Mouse (Mus musculus) hindbrain, embryonic 14.5 days (tissue): ENCODE results near the gene P2ry10. TPM values are rescaled to one million over a fixed set of nuclear protein-coding genes. Genes with fewer than 3 reads are reported as not detected.

Source experiments
- ATAC-seq: fragments of 200-750 bp; cut with Nextera tagmentation; 2 replicates; pipeline ENCODE4 v1.8.0; 2017; ENCODE audit warnings: moderate number of reproducible peaks, mild to moderate bottlenecking, moderate TSS enrichment, moderate library complexity; ENCODE audit not compliant: low FRiP score
- DNase-seq: peaks from one replicate; pipeline ENCODE4 v3.0.0-alpha.2; 2015; ENCODE audit warnings: low spot score
- H3K27ac ChIP-seq: fragments of 300-500 bp; sonication (generic); 2 replicates; pipeline ENCODE4 v1.5.1; 2014; ENCODE audit warnings: mild to moderate bottlenecking, moderate library complexity
- H3K27me3 ChIP-seq: fragments of 300-500 bp; sonication (generic); 2 replicates; pipeline ENCODE4 v1.6.1; 2014; ENCODE audit warnings: mild to moderate bottlenecking, low read length, mixed read lengths; ENCODE audit not compliant: control insufficient read depth, insufficient read depth
- H3K36me3 ChIP-seq: fragments of 300-500 bp; sonication (generic); replicated peaks from 2 replicates; pipeline ENCODE4 v1.6.1; 2014; ENCODE audit not compliant: control insufficient read depth, insufficient read depth
- H3K4me1 ChIP-seq: fragments of 300-500 bp; sonication (generic); replicated peaks from 2 replicates; pipeline ENCODE4 v1.6.1; 2014; ENCODE audit warnings: antibody characterized with exemption, low read length, mixed read lengths; ENCODE audit not compliant: control insufficient read depth, insufficient read depth
- H3K4me2 ChIP-seq: fragments of 300-500 bp; sonication (generic); replicated peaks from 2 replicates; pipeline ENCODE4 v1.6.1; 2014; ENCODE audit warnings: mild to moderate bottlenecking, moderate library complexity
- H3K4me3 ChIP-seq: fragments of 300-500 bp; sonication (generic); replicated peaks from 2 replicates; pipeline ENCODE4 v1.5.1; 2014; ENCODE audit warnings: mild to moderate bottlenecking, low read length
- H3K9ac ChIP-seq: fragments of 300-500 bp; sonication (generic); 2 replicates; pipeline ENCODE4 v1.6.1; 2014
- H3K9me3 ChIP-seq: fragments of 300-500 bp; sonication (generic); 2 replicates; pipeline ENCODE4 v1.6.1; 2016; ENCODE audit warnings: low read length; ENCODE audit not compliant: control insufficient read depth
- WGBS: fragments of 180-500 bp; shearing (Covaris S2); extraction: QIAGEN DNeasy Blood & Tissue Kit; methylation state at CpG from one replicate; pipeline ENCODE4 v1.1.7; 2014; 5-methylcytosine and 5-hydroxymethylcytosine counted together
- polyA plus RNA-seq: library from polyadenylated mRNA; unstranded; fragments of >200 nt; fragmentation: Nextera tagmentation; extraction: Ambion mirVana; gene quantifications from 2 replicates; pipeline ENCODE4 v1.2.1, GENCODE M21; 2014

P2ry10 gene
- polyA plus RNA-seq, 1 experiment from 2014 or later, result not detected

GRCm38 (mm10) chrX:107116987-107117386 is 28.7 kb downstream of the P2ry10 start:
- no peak overlapping the region for H3K9ac ChIP-seq
- H3K9me3 ChIP-seq, result no peaks in the 10 kb centered on the region
- no peak overlapping the region for H3K4me3 ChIP-seq
- WGBS, result 85% methylated on average over 1 of the region's 1 CpGs
- H3K4me1 ChIP-seq, result no peaks in the 10 kb centered on the region
- no peak for ATAC-seq
- DNase-seq, result no peak
- no peak overlapping the region for H3K4me2 ChIP-seq
- H3K36me3 ChIP-seq, result no peaks in the 10 kb centered on the region
- H3K27ac ChIP-seq, result no peak overlapping the region
- H3K27me3 ChIP-seq, result no peaks in the 10 kb centered on the region

- no peaks in the 10 kb centered on the region for H3K36me3 ChIP-seq
- no peak overlapping the region for H3K9ac ChIP-seq
- H3K27me3 ChIP-seq, result no peaks in the 10 kb centered on the region
- ATAC-seq, result no peak
- no peak overlapping the region for H3K4me2 ChIP-seq
- H3K4me3 ChIP-seq, result no peak overlapping the region
- no peak overlapping the region for H3K27ac ChIP-seq
- DNase-seq, result no peak
- WGBS, result 84% methylated on average over 3 of the region's 3 CpGs
- H3K4me1 ChIP-seq, result no peaks in the 10 kb centered on the region
- H3K9me3 ChIP-seq, result no peaks in the 10 kb centered on the region
These were observed 54.9 kb downstream of the P2ry10 start for GRCm38 (mm10) chrX:107143184-107143583.

DNA sequence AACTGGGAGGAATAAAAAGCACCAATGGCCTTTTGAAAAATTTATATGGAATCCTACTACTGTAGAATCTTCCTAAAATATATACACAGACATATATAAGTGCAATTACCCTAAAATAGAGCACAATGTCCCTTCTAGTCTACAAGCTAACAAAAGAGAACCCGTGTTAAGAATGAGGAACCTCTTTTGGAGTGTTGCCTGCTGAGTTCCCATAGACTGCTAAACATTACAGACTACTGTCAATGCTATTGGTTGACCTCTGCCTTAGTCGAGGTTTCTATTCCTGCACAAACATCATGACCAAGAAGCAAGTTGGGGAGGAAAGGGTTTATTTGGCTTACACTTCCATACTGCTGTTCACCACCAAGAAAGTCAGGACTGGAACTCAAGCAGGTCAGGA is 55.6 kb downstream of the P2ry10 start:
- Histone ChIP-seq H3K27ac (no peak overlapping the region), H3K36me3 (no peaks in the 10 kb centered on the region), H3K9me3 (no peaks in the 10 kb centered on the region), H3K9ac (no peak overlapping the region), H3K4me2 (no peak overlapping the region), H3K4me3 (no peak overlapping the region), H3K4me1 (no peaks in the 10 kb centered on the region), H3K27me3 (no peaks in the 10 kb centered on the region)
- no peak for DNase-seq
- WGBS, result 79% methylated on average over 2 of the region's 2 CpGs
- ATAC-seq, result no peak

DNA sequence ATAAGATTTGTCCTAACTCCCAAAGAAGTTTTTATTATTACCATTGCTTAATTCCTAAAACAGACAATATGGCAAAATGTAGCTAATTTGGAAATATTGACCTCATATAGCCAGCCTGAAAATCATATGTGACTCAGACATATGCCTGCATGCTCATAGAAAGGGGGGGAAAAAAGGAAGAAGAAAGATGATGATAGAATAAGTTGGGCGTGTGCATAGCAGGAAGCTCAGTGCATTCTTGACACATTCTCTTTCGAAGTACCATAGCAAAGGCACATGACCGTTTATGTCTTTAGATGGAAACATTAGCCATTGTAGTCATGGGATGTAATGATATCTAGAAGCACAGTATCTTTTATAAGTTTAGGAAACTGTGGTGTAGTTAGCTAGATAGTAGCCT is 60.4 kb downstream of the P2ry10 start, which contains the start of gene P2ry10b:
TSS of gene P2ry10b (plus strand) at position 247 of the 400 bp plus-strand sequence.
- no peak for ATAC-seq
- 89% methylated on average over 3 of the region's 3 CpGs for WGBS

GRCm38 (mm10) chrX:107149391-107149993 is 61.2 kb downstream of the P2ry10 start:
- WGBS, result 74% methylated on average over 4 of the region's 4 CpGs
- Histone ChIP-seq H3K4me1 (no peaks in the 10 kb centered on the region), H3K4me2 (no peak overlapping the region), H3K9ac (no peak overlapping the region), H3K27me3 (no peaks in the 10 kb centered on the region), H3K27ac (no peak overlapping the region), H3K36me3 (no peaks in the 10 kb centered on the region), H3K9me3 (no peaks in the 10 kb centered on the region), H3K4me3 (no peak overlapping the region)
- DNase-seq (no peak), ATAC-seq (no peak)

More for the DNA sequence above, 60.4 kb downstream of the P2ry10 start, which contains the start of gene P2ry10b:
- Histone ChIP-seq H3K36me3 (no peaks in the 10 kb centered on the region), H3K27me3 (no peaks in the 10 kb centered on the region), H3K27ac (no peak within 1 kb of the TSS), H3K9me3 (no peaks in the 10 kb centered on the region), H3K4me1 (no peaks in the 10 kb centered on the region), H3K9ac (no peak within 1 kb of the TSS), H3K4me2 (no peak within 1 kb of the TSS), H3K4me3 (no peak within 1 kb of the TSS)
- DNase-seq, result no peak

DNA sequence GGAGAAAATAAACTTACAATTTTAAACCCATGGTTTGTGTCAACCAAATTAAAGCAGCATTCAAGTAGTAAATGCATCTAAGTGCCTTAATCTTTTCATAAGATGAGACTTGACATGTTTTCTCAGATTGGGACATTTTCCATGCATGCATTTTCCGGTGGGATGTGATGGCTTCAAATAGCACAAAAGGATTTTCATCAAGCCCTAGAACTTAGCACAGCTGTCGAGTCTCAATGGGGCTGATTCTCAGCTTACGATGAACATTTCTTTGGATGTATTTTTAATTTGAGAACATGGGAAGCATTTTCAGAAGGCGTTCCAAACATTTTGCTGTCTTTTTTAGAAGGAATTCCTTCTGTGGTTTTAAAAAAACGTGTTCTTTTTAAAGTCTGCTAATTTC is 61.7 kb downstream of the P2ry10 start:
- WGBS, result 58% methylated on average over 5 of the region's 5 CpGs
- Histone ChIP-seq H3K36me3 (no peaks in the 10 kb centered on the region), H3K9ac (no peak overlapping the region), H3K27me3 (no peaks in the 10 kb centered on the region), H3K4me2 (no peak overlapping the region), H3K27ac (no peak overlapping the region), H3K4me3 (no peak overlapping the region), H3K9me3 (no peaks in the 10 kb centered on the region), H3K4me1 (no peaks in the 10 kb centered on the region)
- DNase-seq (no peak), ATAC-seq (no peak)

GRCm38 (mm10) chrX:107150752-107151515 is 62.6 kb downstream of the P2ry10 start:
- no peak overlapping the region for H3K4me3 ChIP-seq
- no peak overlapping the region for H3K9ac ChIP-seq
- 63% methylated on average over 4 of the region's 4 CpGs for WGBS
- no peak overlapping the region for H3K27ac ChIP-seq
- no peak for ATAC-seq
- H3K9me3 ChIP-seq, result no peaks in the 10 kb centered on the region
- no peak for DNase-seq
- no peaks in the 10 kb centered on the region for H3K4me1 ChIP-seq
- H3K27me3 ChIP-seq, result no peaks in the 10 kb centered on the region
- H3K4me2 ChIP-seq, result no peak overlapping the region
- no peaks in the 10 kb centered on the region for H3K36me3 ChIP-seq

Other genes with a start within 250 kb of the P2ry10 start
- gene Rtl3, start 247.8 kb upstream of the P2ry10 start, polyA plus RNA-seq, result 0.29 and 0.47 TPM in 2 replicates
- 7.1 and 7.6 TPM in 2 replicates for gene Lpar4, start 167.9 kb upstream of the P2ry10 start, polyA plus RNA-seq
- 0.51 and 0.63 TPM in 2 replicates for gene P2ry10b, start 60.4 kb downstream of the P2ry10 start, polyA plus RNA-seq
- not detected in 2 replicates for gene Gpr174, start 167.4 kb downstream of the P2ry10 start, polyA plus RNA-seq